Mouse (Mus musculus) heart, postnatal 0 days (tissue): ENCODE measurements around the gene Apba3. TPM values are rescaled to one million over a fixed set of nuclear protein-coding genes. Genes with fewer than 3 reads are reported as not detected.
A peak's percentile ranks its signal among the peaks of the same experiment; 100 is the strongest.

ENCODE experiments used
- ATAC-seq: fragments of 200-750 bp; cut with Nextera tagmentation; 2 replicates; pipeline ENCODE4 v1.8.0; 2017; ENCODE audit warnings: low read depth, moderate number of reproducible peaks, moderate library complexity; ENCODE audit not compliant: insufficient read depth
- DNase-seq: peaks from one replicate; pipeline ENCODE4 v3.0.0-alpha.2; 2016; ENCODE audit warnings: low spot score
- H3K27ac ChIP-seq: fragments of 300-500 bp; sonication (generic); 2 replicates; pipeline ENCODE4 v1.5.1; 2014; ENCODE audit warnings: low read depth, mild to moderate bottlenecking
- H3K27me3 ChIP-seq: fragments of 300-500 bp; sonication (generic); 2 replicates; pipeline ENCODE4 v1.6.1; 2014; ENCODE audit warnings: low read length, mixed read lengths; ENCODE audit not compliant: control insufficient read depth, insufficient read depth
- H3K36me3 ChIP-seq: fragments of 300-500 bp; sonication (generic); replicated peaks from 2 replicates; pipeline ENCODE4 v1.6.1; 2014; ENCODE audit warnings: low read length, mixed read lengths; ENCODE audit not compliant: control insufficient read depth, insufficient read depth
- H3K4me1 ChIP-seq: fragments of 300-500 bp; sonication (generic); 2 replicates; pipeline ENCODE4 v1.6.1; 2014; ENCODE audit warnings: antibody characterized with exemption; ENCODE audit not compliant: control insufficient read depth, insufficient read depth
- H3K4me2 ChIP-seq: fragments of 300-500 bp; sonication (generic); 2 replicates; pipeline ENCODE4 v1.6.1; 2014; ENCODE audit warnings: low read depth, mild to moderate bottlenecking, low read length, moderate library complexity
- H3K4me3 ChIP-seq: fragments of 300-500 bp; sonication (generic); 2 replicates; pipeline ENCODE4 v1.5.1; 2014; ENCODE audit warnings: low read depth, low read length
- H3K9ac ChIP-seq: fragments of 300-500 bp; sonication (generic); replicated peaks from 2 replicates; pipeline ENCODE4 v1.6.1; 2014; ENCODE audit warnings: low read depth, low read length, mixed read lengths
- H3K9me3 ChIP-seq: fragments of 300-500 bp; sonication (generic); replicated peaks from 2 replicates; pipeline ENCODE4 v1.6.1; 2016; ENCODE audit warnings: low read length; ENCODE audit not compliant: control insufficient read depth
- CTCF ChIP-seq: IDR thresholded peaks from 2 replicates; pipeline ENCODE4 v1.5.1; 2016; ENCODE audit warnings: antibody characterized with exemption, control low read depth, low read depth
- EP300 ChIP-seq: IDR thresholded peaks from 2 replicates; pipeline ENCODE4 v1.6.1; 2016; ENCODE audit warnings: antibody characterized with exemption, low read depth
- WGBS: fragments of 180-500 bp; shearing (Covaris S2); extraction: QIAGEN DNeasy Blood & Tissue Kit; methylation state at CpG from one replicate; pipeline ENCODE4 v1.1.7; 2014; 5-methylcytosine and 5-hydroxymethylcytosine counted together
- microRNA-seq: library from miRNA; unstranded; fragments of <30 nt; microRNA quantifications from one replicate; pipeline ENCODE4, GENCODE M21; 2016
- polyA plus RNA-seq: library from polyadenylated mRNA; unstranded; fragments of >200 nt; fragmentation: Nextera tagmentation; extraction: Ambion mirVana; gene quantifications from 2 replicates; pipeline ENCODE4 v1.2.1, GENCODE M21; 2015
- total RNA-seq: library from RNA; depleted of rRNA; stranded (reverse); fragments of >200 nt; gene quantifications from 2 replicates; pipeline ENCODE4 v1.2.3, GENCODE M21; 2014; ENCODE audit warnings: low replicate concordance; rRNA removed

The Apba3 gene
- total and polyA plus RNA-seq, 2 experiments from 2014 or later, result 45.2 to 114 TPM

DNA sequence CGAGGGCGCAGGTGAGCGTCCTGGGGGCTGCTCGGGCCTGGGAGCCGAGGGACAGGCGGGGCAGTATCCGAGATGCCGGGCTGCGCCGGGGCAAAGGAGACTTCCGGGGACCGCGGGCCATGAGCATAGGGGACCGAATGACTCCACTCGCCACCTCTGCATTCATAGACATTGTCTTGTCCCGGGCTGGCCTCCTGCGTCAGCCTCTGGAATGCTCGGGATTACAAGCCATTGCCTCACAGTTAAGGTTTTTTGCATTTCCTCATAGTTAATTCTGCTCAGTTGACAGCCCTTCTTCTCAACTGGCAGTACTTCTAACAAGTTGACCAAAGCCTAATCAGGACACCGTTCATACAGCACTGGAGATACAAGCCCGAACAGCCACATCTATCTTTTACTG is 54.7 kb downstream of the Apba3 start:
- H3K27me3 ChIP-seq, result no peaks in the 10 kb centered on the region
- H3K27ac ChIP-seq, result peak overlapping the region; percentile 92
- peaks cover 19% of the 10 kb centered on the region for H3K4me1 ChIP-seq
- peak overlapping the region; percentile 86 for H3K4me2 ChIP-seq
- ATAC-seq (no peak), DNase-seq (no peak)
- H3K9ac ChIP-seq, result peak overlapping the region; percentile 93
- WGBS, result 2% methylated on average over 19 of the region's 20 CpGs
- TF ChIP-seq EP300, result no peak
- no peak for TF ChIP-seq CTCF
- H3K4me3 ChIP-seq, result peak overlapping the region; percentile 97
- H3K36me3 ChIP-seq, result peaks cover 57% of the 10 kb centered on the region
- no peaks in the 10 kb centered on the region for H3K9me3 ChIP-seq

DNA sequence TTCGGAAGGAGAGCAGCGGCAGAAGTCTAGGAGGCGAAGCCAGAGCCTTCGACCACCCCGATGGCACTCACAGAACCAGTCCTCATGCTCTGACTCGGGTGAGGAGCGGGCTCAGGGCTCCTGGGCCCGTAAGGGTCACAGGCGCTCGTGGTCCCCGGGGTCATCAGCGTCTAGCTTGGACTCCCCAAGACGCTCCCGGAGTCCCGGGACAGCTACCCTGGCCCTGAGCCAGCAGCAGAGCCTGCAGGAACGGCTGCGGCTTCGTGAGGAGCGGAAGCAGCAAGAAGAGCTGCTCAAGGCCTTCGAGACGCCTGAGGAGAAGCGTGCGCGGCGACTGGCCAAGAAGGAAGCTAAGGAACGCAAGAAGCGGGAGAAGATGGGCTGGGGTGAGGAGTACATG is 55.7 kb downstream of the Apba3 start:
- Histone ChIP-seq H3K36me3 (peaks cover 65% of the 10 kb centered on the region), H3K27me3 (no peaks in the 10 kb centered on the region), H3K9ac (no peak overlapping the region), H3K27ac (no peak overlapping the region), H3K4me2 (peak overlapping the region; percentile 86; the same call in 1 of the 2 replicates), H3K4me1 (peaks cover 19% of the 10 kb centered on the region), H3K9me3 (no peaks in the 10 kb centered on the region), H3K4me3 (no peak overlapping the region)
- TF ChIP-seq EP300 (no peak), CTCF (no peak)
- DNase-seq (no peak), ATAC-seq (no peak)
- WGBS, result 91% methylated on average over 27 of the region's 27 CpGs

Small RNA genes lying within 50 kb of the gene (microRNA-seq; reads per million reads assigned to microRNA genes)
- gene Mir3057, result 10.4 reads per million, percentile 29 among the genes with 10 or more reads in this experiment

Other genes with a start within 250 kb of the Apba3 start
Only the 30 nearest of the 33 such genes appear.
- 98.1 and 152 TPM in 2 replicates for gene Sgta, start 206.8 kb upstream of the Apba3 start, total RNA-seq
- 134 and 137 TPM in 2 replicates for gene Sgta, start 206.8 kb upstream of the Apba3 start, polyA plus RNA-seq
- 23.6 and 31.2 TPM in 2 replicates for gene Thop1, start 196.9 kb upstream of the Apba3 start, total RNA-seq
- gene Thop1, start 196.9 kb upstream of the Apba3 start, polyA plus RNA-seq, result 15.1 and 15.2 TPM in 2 replicates
- 1.3 TPM in 1 of 2 replicates, not detected in the other for gene Creb3l3, start 168.1 kb upstream of the Apba3 start, total RNA-seq
- 0.55 and 0.93 TPM in 2 replicates for gene Creb3l3, start 168.1 kb upstream of the Apba3 start, polyA plus RNA-seq
- gene Map2k2, start 161.0 kb upstream of the Apba3 start, total RNA-seq, result 177 and 208 TPM in 2 replicates
- gene Map2k2, start 161.0 kb upstream of the Apba3 start, polyA plus RNA-seq, result 130 and 133 TPM in 2 replicates
- 57.8 and 68.6 TPM in 2 replicates for gene Zbtb7a, start 131.7 kb upstream of the Apba3 start, total RNA-seq
- 27.8 and 32.3 TPM in 2 replicates for gene Zbtb7a, start 131.7 kb upstream of the Apba3 start, polyA plus RNA-seq
- 14.4 and 19.6 TPM in 2 replicates for gene Pias4, start 99.0 kb upstream of the Apba3 start, total RNA-seq
- 19.8 and 20.7 TPM in 2 replicates for gene Pias4, start 99.0 kb upstream of the Apba3 start, polyA plus RNA-seq
- gene Eef2, start 90.3 kb upstream of the Apba3 start, total RNA-seq, result 1,828 and 2,004 TPM in 2 replicates
- gene Eef2, start 90.3 kb upstream of the Apba3 start, polyA plus RNA-seq, result 353 and 370 TPM in 2 replicates
- gene Dapk3, start 84.0 kb upstream of the Apba3 start, total RNA-seq, result 56.5 and 72.7 TPM in 2 replicates
- gene Dapk3, start 84.0 kb upstream of the Apba3 start, polyA plus RNA-seq, result 29.0 and 31.7 TPM in 2 replicates
- not detected in 2 replicates for gene 4930442H23Rik, start 83.1 kb upstream of the Apba3 start, total RNA-seq
- gene 4930442H23Rik, start 83.1 kb upstream of the Apba3 start, polyA plus RNA-seq, result 0.12 TPM in 1 of 2 replicates, not detected in the other
- gene Nmrk2, start 64.9 kb upstream of the Apba3 start, total RNA-seq, result 30.5 and 35.2 TPM in 2 replicates
- 13.0 and 14.2 TPM in 2 replicates for gene Nmrk2, start 64.9 kb upstream of the Apba3 start, polyA plus RNA-seq
- gene Atcay, start 36.1 kb upstream of the Apba3 start, total RNA-seq, result 0.58 TPM in 1 of 2 replicates, not detected in the other
- 0.25 TPM in 2 replicates for gene Atcay, start 36.1 kb upstream of the Apba3 start, polyA plus RNA-seq
- gene Zfr2, start 33.8 kb upstream of the Apba3 start, total RNA-seq, result 7.0 and 10.2 TPM in 2 replicates
- 2.2 and 2.6 TPM in 2 replicates for gene Zfr2, start 33.8 kb upstream of the Apba3 start, polyA plus RNA-seq
- 0.31 and 0.66 TPM in 2 replicates for gene Matk, start 14.0 kb upstream of the Apba3 start, total RNA-seq
- gene Matk, start 14.0 kb upstream of the Apba3 start, polyA plus RNA-seq, result 0.42 and 0.51 TPM in 2 replicates
- gene Mrpl54, start within 50 bp of the Apba3 start, total RNA-seq, result 272 and 288 TPM in 2 replicates
- gene Mrpl54, start within 50 bp of the Apba3 start, polyA plus RNA-seq, result 264 and 272 TPM in 2 replicates
- 0.12 and 2.3 TPM in 2 replicates for gene Tjp3, start 24.6 kb downstream of the Apba3 start, total RNA-seq
- gene Tjp3, start 24.6 kb downstream of the Apba3 start, polyA plus RNA-seq, result 0.51 and 0.62 TPM in 2 replicates
- 38.5 and 44.3 TPM in 2 replicates for gene Pip5k1c, start 26.0 kb downstream of the Apba3 start, total RNA-seq
- gene Pip5k1c, start 26.0 kb downstream of the Apba3 start, polyA plus RNA-seq, result 20.9 and 21.4 TPM in 2 replicates
- 14.3 and 14.9 TPM in 2 replicates for gene Cactin, start 54.1 kb downstream of the Apba3 start, total RNA-seq
- 12.8 and 13.7 TPM in 2 replicates for gene Cactin, start 54.1 kb downstream of the Apba3 start, polyA plus RNA-seq
- 4.7 and 10.5 TPM in 2 replicates for gene Tbxa2r, start 61.8 kb downstream of the Apba3 start, total RNA-seq
- 6.3 and 7.0 TPM in 2 replicates for gene Tbxa2r, start 61.8 kb downstream of the Apba3 start, polyA plus RNA-seq
- 0.08 and 0.12 TPM in 2 replicates for gene Gipc3, start 76.3 kb downstream of the Apba3 start, total RNA-seq
- 0.16 and 0.21 TPM in 2 replicates for gene Gipc3, start 76.3 kb downstream of the Apba3 start, polyA plus RNA-seq
- 63.9 and 80.7 TPM in 2 replicates for gene Hmg20b, start 83.5 kb downstream of the Apba3 start, total RNA-seq
- gene Hmg20b, start 83.5 kb downstream of the Apba3 start, polyA plus RNA-seq, result 92.3 and 94.5 TPM in 2 replicates
- gene Mfsd12, start 90.5 kb downstream of the Apba3 start, total RNA-seq, result 20.2 and 30.5 TPM in 2 replicates
- 10.3 and 11.4 TPM in 2 replicates for gene Mfsd12, start 90.5 kb downstream of the Apba3 start, polyA plus RNA-seq
- not detected in 2 replicates for gene 4930404N11Rik, start 98.9 kb downstream of the Apba3 start, total RNA-seq
- 0.68 and 1.0 TPM in 2 replicates for gene 4930404N11Rik, start 98.9 kb downstream of the Apba3 start, polyA plus RNA-seq
- gene Fzr1, start 111.6 kb downstream of the Apba3 start, total RNA-seq, result 47.6 and 53.9 TPM in 2 replicates
- 45.8 and 48.4 TPM in 2 replicates for gene Fzr1, start 111.6 kb downstream of the Apba3 start, polyA plus RNA-seq
- 123 and 139 TPM in 2 replicates for gene Dohh, start 117.5 kb downstream of the Apba3 start, total RNA-seq
- gene Dohh, start 117.5 kb downstream of the Apba3 start, polyA plus RNA-seq, result 75.2 and 77.6 TPM in 2 replicates
- 0.11 TPM in 1 of 2 replicates, not detected in the other for gene Gm48551, start 117.5 kb downstream of the Apba3 start, total RNA-seq
- 0.43 and 1.1 TPM in 2 replicates for gene Gm48551, start 117.5 kb downstream of the Apba3 start, polyA plus RNA-seq
- gene Gm48552, start 122.0 kb downstream of the Apba3 start, total RNA-seq, result not detected in 2 replicates
- gene Gm48552, start 122.0 kb downstream of the Apba3 start, polyA plus RNA-seq, result 0.45 and 0.70 TPM in 2 replicates
- gene Smim24, start 126.1 kb downstream of the Apba3 start, total RNA-seq, result 6.6 and 7.8 TPM in 2 replicates
- gene Smim24, start 126.1 kb downstream of the Apba3 start, polyA plus RNA-seq, result 3.3 and 3.8 TPM in 2 replicates
- 24.6 and 47.6 TPM in 2 replicates for gene Nfic, start 188.7 kb downstream of the Apba3 start, total RNA-seq
- gene Nfic, start 188.7 kb downstream of the Apba3 start, polyA plus RNA-seq, result 73.7 and 77.9 TPM in 2 replicates
- gene Celf5, start 215.7 kb downstream of the Apba3 start, total RNA-seq, result not detected in 2 replicates
- gene Celf5, start 215.7 kb downstream of the Apba3 start, polyA plus RNA-seq, result 0.07 and 0.08 TPM in 2 replicates
- gene Ncln, start 229.4 kb downstream of the Apba3 start, total RNA-seq, result 88.5 and 91.5 TPM in 2 replicates
- 27.1 and 30.5 TPM in 2 replicates for gene Ncln, start 229.4 kb downstream of the Apba3 start, polyA plus RNA-seq